Mouse (Mus musculus): ENCODE measurements at regions not wholly inside any gene's neighbourhood (a gene's known extent, or its start where the extent isn't known, plus 50 kb on each side); places are given as distances from the start of the nearest gene placed in this dataset.
A peak's percentile ranks its signal among the peaks of the same experiment; 100 is the strongest.
"Not testable (repeated sequence)": the region's sequence is repeated elsewhere in the genome, so short reads cannot be mapped to it uniquely, and the experiment has no call there.

- not testable (repeated sequence) for H3K4me3 ChIP-seq (replicated peaks); H3K4me2 ChIP-seq (replicated peaks); H3K27me3 ChIP-seq; H3K27ac ChIP-seq (replicated peaks); H3K4me1 ChIP-seq; H3K9me3 ChIP-seq (replicated peaks); ATAC-seq (ENCODE audit: insufficient number of reproducible peaks, low FRiP score, low TSS enrichment, low read depth); H3K36me3 ChIP-seq; H3K9ac ChIP-seq
- WGBS: 83% methylated on average over 2 of the region's 2 CpGs
Observed at GRCm38 (mm10) chr8:20030131-20030530, 126.9 kb downstream of the Gm31371 start.

DNA sequence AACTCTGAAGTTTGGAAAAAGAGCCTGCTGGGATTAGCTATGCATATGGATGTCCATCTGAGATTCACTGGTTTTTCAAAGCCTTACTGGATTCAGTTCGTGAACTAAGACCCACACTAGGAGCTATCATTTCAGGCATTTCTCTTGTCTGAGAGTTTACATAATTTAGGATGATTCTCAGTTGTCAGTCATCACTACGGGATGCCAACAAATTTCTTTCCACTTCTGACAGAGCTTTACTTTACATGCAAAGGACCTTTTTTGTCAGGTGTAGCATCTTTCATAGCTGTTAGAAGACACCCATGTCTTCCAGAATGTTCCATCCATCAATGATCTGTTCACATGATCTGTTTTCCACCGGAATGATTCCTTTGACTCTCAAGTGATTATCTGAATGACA is 154.4 kb downstream of the Gm31371 start:
- 65% methylated on average over 2 of the region's 3 CpGs for WGBS
- not testable (repeated sequence) for H3K27me3 ChIP-seq; H3K36me3 ChIP-seq; ATAC-seq (ENCODE audit: insufficient number of reproducible peaks, low FRiP score, low TSS enrichment, low read depth); H3K4me3 ChIP-seq (replicated peaks); H3K4me2 ChIP-seq (replicated peaks); H3K9ac ChIP-seq; H3K27ac ChIP-seq (replicated peaks); H3K4me1 ChIP-seq; H3K9me3 ChIP-seq (replicated peaks)

DNA sequence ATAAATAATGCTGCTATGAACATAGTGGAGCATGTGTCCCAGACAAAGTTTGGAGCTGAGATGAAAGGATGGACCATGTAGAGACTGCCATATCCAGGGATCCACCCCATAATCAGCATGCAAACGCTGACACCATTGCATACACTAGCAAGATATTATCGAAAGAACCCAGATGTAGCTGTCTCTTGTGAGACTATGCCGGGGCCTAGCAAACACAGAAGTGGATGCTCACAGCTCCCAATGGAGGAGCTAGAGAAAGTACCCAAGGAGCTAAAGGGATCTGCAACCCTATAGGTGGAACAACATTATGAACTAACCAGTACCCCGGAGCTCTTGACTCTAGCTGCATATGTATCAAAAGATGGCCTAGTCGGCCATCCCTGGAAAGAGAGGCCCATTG is 194.9 kb downstream of the Gm31371 start:
- H3K27me3 ChIP-seq; H3K4me3 ChIP-seq (replicated peaks); H3K4me1 ChIP-seq; H3K9me3 ChIP-seq (replicated peaks); H3K4me2 ChIP-seq (replicated peaks); H3K9ac ChIP-seq; H3K27ac ChIP-seq (replicated peaks); H3K36me3 ChIP-seq; ATAC-seq (ENCODE audit: insufficient number of reproducible peaks, low FRiP score, low TSS enrichment, low read depth): not testable (repeated sequence)
- WGBS: 78% methylated on average over 5 of the region's 5 CpGs

DNA sequence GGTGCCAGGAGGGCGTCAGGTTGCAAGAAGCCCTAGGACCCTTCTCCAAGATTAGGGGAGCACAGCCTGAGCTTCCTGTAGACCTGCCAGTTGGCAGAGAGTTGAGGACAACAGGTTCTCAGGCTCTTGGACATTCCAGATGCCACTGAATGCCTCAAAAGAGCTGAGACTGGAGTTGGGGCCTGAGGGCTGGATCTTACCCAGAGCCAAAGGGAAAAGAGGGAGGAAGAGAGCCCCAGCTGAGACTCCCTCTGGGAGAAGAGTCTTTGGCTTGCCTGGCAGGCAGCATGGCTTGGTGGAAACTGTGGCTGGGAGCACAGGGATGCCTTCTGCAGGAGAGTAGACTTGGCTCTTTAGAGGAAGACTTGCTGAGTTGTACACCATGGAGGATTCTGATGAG is 197.0 kb downstream of the Gm31371 start:
- not testable (repeated sequence) for H3K9ac ChIP-seq
- no CpG with 5 or more reads among the region's 1 CpGs for WGBS

GRCm38 (mm10) chr8:20102374-20102773 is 199.2 kb downstream of the Gm31371 start:
- H3K9ac ChIP-seq; H3K4me2 ChIP-seq (replicated peaks); H3K27ac ChIP-seq (replicated peaks); H3K27me3 ChIP-seq; H3K9me3 ChIP-seq (replicated peaks); ATAC-seq (ENCODE audit: insufficient number of reproducible peaks, low FRiP score, low TSS enrichment, low read depth); H3K4me3 ChIP-seq (replicated peaks); H3K4me1 ChIP-seq; H3K36me3 ChIP-seq: not testable (repeated sequence)
- no CpG with 5 or more reads among the region's 2 CpGs for WGBS

More for the DNA sequence above, 197.0 kb downstream of the Gm31371 start:
- ATAC-seq (ENCODE audit: insufficient number of reproducible peaks, low FRiP score, low TSS enrichment, low read depth); H3K4me1 ChIP-seq; H3K27ac ChIP-seq (replicated peaks); H3K4me2 ChIP-seq (replicated peaks); H3K27me3 ChIP-seq; H3K4me3 ChIP-seq (replicated peaks); H3K9me3 ChIP-seq (replicated peaks); H3K36me3 ChIP-seq: not testable (repeated sequence)

DNA sequence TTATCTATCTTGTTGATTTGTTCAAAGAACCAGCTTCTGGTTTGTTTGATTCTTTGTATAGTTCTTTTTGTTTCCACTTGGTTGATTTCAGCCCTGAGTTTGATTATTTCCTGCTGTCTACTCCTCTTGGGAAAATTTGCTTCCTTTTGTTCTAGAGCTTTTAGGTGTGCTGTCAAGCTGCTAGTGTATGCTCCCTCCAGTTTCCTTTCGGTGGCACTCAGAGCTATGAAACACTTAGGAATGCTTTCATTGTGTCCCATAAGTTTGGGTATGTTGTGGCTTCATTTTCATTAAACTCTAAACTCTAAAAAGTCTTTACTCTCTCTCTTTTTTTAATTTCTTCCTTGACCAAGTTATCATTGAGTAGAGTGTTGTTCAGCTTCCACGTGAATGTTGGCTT is 204.0 kb downstream of the Gm31371 start:
- H3K36me3 ChIP-seq; H3K9me3 ChIP-seq (replicated peaks); H3K27me3 ChIP-seq; H3K4me2 ChIP-seq (replicated peaks); ATAC-seq (ENCODE audit: insufficient number of reproducible peaks, low FRiP score, low TSS enrichment, low read depth); H3K9ac ChIP-seq; H3K27ac ChIP-seq (replicated peaks); H3K4me1 ChIP-seq; H3K4me3 ChIP-seq (replicated peaks): not testable (repeated sequence)
- WGBS: 81% methylated on average over 1 of the region's 2 CpGs

- not testable (repeated sequence) for ATAC-seq (ENCODE audit: insufficient number of reproducible peaks, low FRiP score, low TSS enrichment, low read depth); H3K4me3 ChIP-seq (replicated peaks); H3K27ac ChIP-seq (replicated peaks); H3K36me3 ChIP-seq; H3K9ac ChIP-seq; H3K27me3 ChIP-seq; H3K9me3 ChIP-seq (replicated peaks); H3K4me2 ChIP-seq (replicated peaks); H3K4me1 ChIP-seq
- 69% methylated on average over 2 of the region's 2 CpGs for WGBS
Observed at GRCm38 (mm10) chr8:20116785-20117184, 213.6 kb downstream of the Gm31371 start.

DNA sequence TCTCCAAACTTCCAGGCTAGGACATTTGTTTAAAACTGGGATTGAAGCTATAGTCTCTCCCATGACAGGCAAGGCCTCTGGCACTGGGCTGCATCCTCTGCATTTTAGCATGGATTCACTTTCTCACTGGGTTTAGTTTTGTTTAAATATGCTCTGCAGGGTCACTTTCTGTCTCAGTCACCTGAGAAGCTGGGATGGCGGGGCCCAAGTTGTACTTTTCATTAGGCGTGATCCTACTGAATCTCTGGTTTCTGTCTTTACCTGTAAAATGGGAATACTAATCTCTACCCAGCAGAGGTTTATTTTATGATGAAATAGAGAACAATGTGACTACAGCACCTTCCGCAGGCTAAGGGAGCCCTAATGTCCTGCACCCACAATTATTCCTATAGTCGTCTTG is 216.4 kb downstream of the Gm31371 start:
- H3K4me1 ChIP-seq; H3K9me3 ChIP-seq (replicated peaks); H3K9ac ChIP-seq; H3K36me3 ChIP-seq; H3K4me3 ChIP-seq (replicated peaks); ATAC-seq (ENCODE audit: insufficient number of reproducible peaks, low FRiP score, low TSS enrichment, low read depth); H3K4me2 ChIP-seq (replicated peaks); H3K27me3 ChIP-seq; H3K27ac ChIP-seq (replicated peaks): not testable (repeated sequence)
- WGBS: 80% methylated on average over 4 of the region's 4 CpGs

DNA sequence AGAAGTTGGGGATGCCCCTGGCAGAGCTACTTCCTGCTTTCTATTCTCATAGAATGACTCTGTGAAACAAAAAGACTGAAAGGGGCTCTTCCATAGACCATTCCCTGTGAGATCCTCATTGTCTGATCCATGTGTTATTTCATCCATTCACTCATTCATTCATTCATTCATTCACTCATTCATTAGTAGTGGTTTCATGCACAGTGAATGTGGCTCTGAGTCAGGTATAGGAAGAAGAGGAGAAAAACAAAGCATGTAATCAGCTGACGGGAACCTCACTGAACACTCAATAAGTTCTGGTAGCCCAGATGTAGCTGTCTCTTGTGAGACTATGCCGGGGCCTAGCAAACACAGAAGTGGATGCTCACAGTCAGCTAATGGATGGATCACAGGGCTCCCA is 217.0 kb downstream of the Gm31371 start:
- not testable (repeated sequence) for H3K4me3 ChIP-seq (replicated peaks); H3K36me3 ChIP-seq; H3K27ac ChIP-seq (replicated peaks); H3K4me1 ChIP-seq; H3K4me2 ChIP-seq (replicated peaks); H3K9ac ChIP-seq; H3K9me3 ChIP-seq (replicated peaks); ATAC-seq (ENCODE audit: insufficient number of reproducible peaks, low FRiP score, low TSS enrichment, low read depth); H3K27me3 ChIP-seq
- 82% methylated on average over 2 of the region's 2 CpGs for WGBS

DNA sequence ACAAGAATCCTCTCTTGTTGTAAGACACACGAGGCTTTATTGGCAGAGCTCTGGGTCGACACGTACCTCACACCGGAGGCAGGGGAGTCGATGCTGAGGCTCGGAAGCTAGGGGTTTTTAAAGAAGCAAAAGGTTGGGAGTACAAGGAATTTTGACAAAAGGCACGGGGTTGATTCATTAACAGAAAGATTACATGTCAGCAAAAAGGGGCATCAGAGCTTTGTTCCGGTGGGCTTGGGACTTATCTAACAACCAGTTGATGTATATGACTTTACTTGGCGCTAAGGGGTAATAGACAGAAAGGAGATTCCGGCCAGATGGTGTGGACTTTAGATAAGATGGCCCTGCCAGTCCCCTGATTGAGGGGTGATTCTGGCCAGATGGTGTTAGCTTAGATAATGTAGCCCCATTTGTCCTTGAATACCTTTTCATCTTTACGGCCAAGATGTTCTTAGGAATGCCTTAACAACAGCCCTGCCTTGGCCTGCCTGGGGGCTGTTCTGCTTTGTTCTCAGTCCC is 218.3 kb downstream of the Gm31371 start:
- H3K27ac ChIP-seq (replicated peaks); H3K9me3 ChIP-seq (replicated peaks); ATAC-seq (ENCODE audit: insufficient number of reproducible peaks, low FRiP score, low TSS enrichment, low read depth); H3K9ac ChIP-seq; H3K4me1 ChIP-seq; H3K27me3 ChIP-seq; H3K4me3 ChIP-seq (replicated peaks); H3K36me3 ChIP-seq; H3K4me2 ChIP-seq (replicated peaks): not testable (repeated sequence)
- WGBS: 93% methylated on average over 10 of the region's 11 CpGs

DNA sequence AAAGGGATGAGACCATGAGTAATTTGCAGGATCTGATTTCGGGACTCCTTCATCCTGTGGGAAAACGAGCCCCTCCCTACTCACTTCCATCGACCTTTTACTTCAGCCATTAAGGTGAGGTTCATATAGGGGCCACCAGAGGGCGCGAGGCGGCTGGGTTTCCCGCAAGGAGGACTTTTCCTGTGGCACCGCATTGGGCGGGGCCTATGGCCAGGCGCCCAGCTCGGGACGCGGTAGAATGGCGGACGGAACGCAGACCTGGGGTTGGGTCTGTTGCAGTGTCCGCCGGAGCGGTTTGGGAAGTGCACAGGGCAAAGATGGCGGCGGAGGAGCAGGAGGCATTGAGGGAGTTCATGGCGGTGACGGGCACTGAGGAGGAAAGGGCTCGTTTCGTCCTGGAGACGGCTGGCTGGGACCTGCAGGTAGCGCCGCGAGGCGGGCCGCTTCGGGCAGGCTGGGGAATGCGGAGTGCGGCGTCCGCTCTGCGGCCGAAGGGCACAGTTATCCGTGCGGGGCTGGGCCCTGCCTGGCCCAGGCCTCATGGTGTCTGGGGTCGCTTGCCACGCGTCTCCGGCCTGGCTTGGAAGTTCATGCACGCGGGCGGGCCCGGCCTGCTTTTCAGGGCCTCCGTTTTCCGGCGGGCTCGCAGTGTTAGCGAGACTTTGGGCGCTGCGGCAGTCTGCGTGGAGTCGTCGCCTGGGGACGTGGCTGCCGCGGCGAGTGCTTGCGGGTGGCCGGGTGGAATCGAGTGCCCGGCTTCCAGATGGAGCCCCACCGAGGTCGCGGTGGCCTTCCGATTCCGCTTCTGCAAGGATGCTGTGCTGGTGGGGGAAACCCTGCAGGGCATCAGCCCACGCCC is 219.1 kb downstream of the Gm31371 start:
- not testable (repeated sequence) for H3K36me3 ChIP-seq; H3K27me3 ChIP-seq; H3K9me3 ChIP-seq (replicated peaks); H3K4me1 ChIP-seq
- ATAC-seq (ENCODE audit: insufficient number of reproducible peaks, low FRiP score, low TSS enrichment, low read depth): peak; percentile 97
- Histone ChIP-seq H3K27ac (replicated peaks) (peak overlapping the region; percentile 72; the same call in 1 of the 2 replicates), H3K9ac (peak overlapping the region; percentile 62), H3K4me3 (replicated peaks) (peak overlapping the region; percentile 56), H3K4me2 (replicated peaks) (peak overlapping the region; percentile 36)
- 13% methylated on average over 64 of the region's 72 CpGs for WGBS

- H3K36me3 ChIP-seq; H3K4me3 ChIP-seq (replicated peaks); H3K9me3 ChIP-seq (replicated peaks); H3K27me3 ChIP-seq; ATAC-seq (ENCODE audit: insufficient number of reproducible peaks, low FRiP score, low TSS enrichment, low read depth); H3K27ac ChIP-seq (replicated peaks); H3K4me2 ChIP-seq (replicated peaks); H3K9ac ChIP-seq; H3K4me1 ChIP-seq: not testable (repeated sequence)
- WGBS: 84% methylated on average over 5 of the region's 5 CpGs
Observed at GRCm38 (mm10) chr8:20123545-20123944, 220.4 kb downstream of the Gm31371 start.
